Mouse (Mus musculus) brown adipose tissue, adult 24 weeks (tissue): ENCODE data around the gene Hist2h3c1. TPM values are rescaled to one million over a fixed set of nuclear protein-coding genes. Genes with fewer than 3 reads are reported as not detected.
"Not testable (repeated sequence)": the region's sequence is repeated elsewhere in the genome, so short reads cannot be mapped to it uniquely, and the experiment has no call there.

Experiments used
- H3K27ac ChIP-seq: fragments of 200-500 bp; replicated peaks from 2 replicates; pipeline ENCODE4 v1.5.1; 2012; ENCODE audit warnings: low read depth, mild to moderate bottlenecking, low read length
- H3K4me1 ChIP-seq: fragments of 200-500 bp; 2 replicates; pipeline ENCODE4 v1.6.1; 2012; ENCODE audit warnings: low read length, mixed read lengths; ENCODE audit not compliant: control insufficient read depth, insufficient read depth, insufficient read length
- H3K4me3 ChIP-seq: fragments of 200-500 bp; 2 replicates; pipeline ENCODE4 v1.5.1; 2012; ENCODE audit warnings: low read depth, mild to moderate bottlenecking, low read length, moderate library complexity; ENCODE audit not compliant: insufficient read depth
- polyA plus RNA-seq: library from polyadenylated mRNA; stranded (reverse); fragments of >200 nt; gene quantifications from 2 replicates; pipeline ENCODE4 v1.2.4, GENCODE M21; 2012; ENCODE audit not compliant: missing spikeins, insufficient read depth, insufficient read length

The Hist2h3c1 gene
- polyA plus RNA-seq, 1 experiment = not detected

DNA sequence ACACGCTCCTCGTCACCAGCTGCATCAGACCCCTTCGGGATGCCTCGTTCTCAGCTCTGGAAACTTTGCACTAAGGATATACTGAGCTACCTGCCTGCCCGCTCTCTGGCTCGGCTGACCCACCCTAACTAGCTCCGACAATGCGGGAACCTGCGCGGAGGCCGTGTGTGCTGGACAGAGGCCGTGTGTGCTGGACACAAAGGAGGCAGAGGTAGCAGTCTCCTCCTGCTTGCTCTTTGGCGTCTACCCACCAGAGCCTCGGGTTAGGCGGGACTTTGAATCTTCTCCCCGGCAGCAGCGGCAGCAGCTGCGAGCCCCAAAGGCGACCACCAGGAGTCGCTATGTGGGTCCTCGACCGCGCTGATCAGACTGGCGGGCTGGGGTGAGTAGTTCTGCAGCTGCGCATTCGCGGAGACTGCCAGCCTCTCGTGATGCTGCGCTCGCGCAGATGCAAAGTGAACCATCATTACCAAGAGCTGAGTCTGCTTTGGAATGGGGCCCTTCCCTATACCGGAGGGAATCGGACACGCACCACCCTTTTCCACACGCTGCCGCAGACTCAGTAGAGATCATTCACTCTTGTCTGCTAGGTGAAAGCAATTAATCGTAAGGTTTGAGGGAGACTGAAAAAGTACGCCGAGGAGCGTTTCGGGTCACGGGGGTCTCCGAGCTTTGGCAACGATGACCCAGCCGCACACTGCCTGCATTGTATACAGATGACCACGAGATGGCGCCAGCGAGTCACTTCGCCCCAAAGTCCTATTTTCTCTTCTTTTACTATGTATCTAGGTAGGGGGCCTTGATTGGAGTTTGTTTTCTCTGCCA is 31.5 kb downstream of the Hist2h3c1 start:
- H3K27ac ChIP-seq = 0 out of 2 replicates have a peak overlapping the region, but pooled peaks have one; percentile 6
- H3K4me3 ChIP-seq = peak overlapping the region; percentile 68
- no peaks in the 10 kb centered on the region for H3K4me1 ChIP-seq

GRCm38 (mm10) chr3:96280660-96281059 is 34.2 kb downstream of the Hist2h3c1 start:
- no peaks in the 10 kb centered on the region for H3K4me1 ChIP-seq
- no peak overlapping the region for H3K27ac ChIP-seq
- no peak overlapping the region for H3K4me3 ChIP-seq

- no peak overlapping the region for H3K4me3 ChIP-seq
- H3K4me1 ChIP-seq = no peaks in the 10 kb centered on the region
- H3K27ac ChIP-seq = no peak overlapping the region
Observed at GRCm38 (mm10) chr3:96284457-96284856, 38.0 kb downstream of the Hist2h3c1 start.

GRCm38 (mm10) chr3:96287334-96287733 is 40.8 kb downstream of the Hist2h3c1 start:
- H3K27ac ChIP-seq, H3K4me1 ChIP-seq, H3K4me3 ChIP-seq: not testable (repeated sequence)

- Histone ChIP-seq H3K27ac (no peak overlapping the region), H3K4me3 (no peak overlapping the region), H3K4me1 (no peaks in the 10 kb centered on the region)
Observed at GRCm38 (mm10) chr3:96289201-96289600, 42.7 kb downstream of the Hist2h3c1 start.

DNA sequence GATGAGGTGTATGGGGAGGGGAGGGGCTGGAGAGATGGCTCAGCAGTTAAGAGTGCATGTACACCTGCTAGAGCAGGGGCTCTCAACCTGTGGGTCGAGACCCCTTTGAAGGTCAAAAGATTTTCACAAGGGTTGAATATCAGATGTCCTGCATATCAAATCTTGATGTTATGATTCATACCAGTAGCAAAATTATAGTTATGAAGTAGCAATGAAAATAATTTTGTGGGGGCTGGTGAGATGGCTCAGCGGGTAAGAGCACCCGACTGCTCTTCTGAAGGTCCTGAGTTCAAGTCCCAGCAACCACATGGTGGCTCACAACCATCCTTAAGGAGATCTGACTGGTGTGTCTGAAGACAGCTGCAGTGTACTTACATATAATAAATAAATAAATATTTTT is 44.2 kb downstream of the Hist2h3c1 start:
- H3K4me1 ChIP-seq, H3K4me3 ChIP-seq: not testable (repeated sequence)

DNA sequence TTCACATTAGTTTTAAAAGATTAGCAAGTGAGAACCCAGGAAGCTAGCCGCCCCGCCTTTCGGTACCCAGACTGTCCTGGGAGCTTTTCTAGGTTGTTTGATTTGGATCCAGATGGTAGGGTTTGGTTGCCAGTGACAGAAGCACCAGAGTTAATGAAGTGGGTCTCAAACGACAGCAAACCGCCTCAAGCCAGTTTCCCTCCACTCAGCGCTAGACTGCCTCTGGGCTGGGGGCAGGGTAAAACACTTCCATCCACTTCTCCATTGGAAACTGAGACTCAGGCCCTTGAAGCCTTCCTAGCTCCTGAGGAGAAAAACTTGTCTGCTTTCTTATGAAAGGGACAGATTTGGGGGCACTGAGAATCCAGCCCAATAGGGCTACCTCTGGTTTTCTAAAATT is 46.2 kb downstream of the Hist2h3c1 start:
- Histone ChIP-seq H3K4me1 (no peaks in the 10 kb centered on the region), H3K27ac (peak overlapping the region; percentile 46)

More for the DNA sequence above, 44.2 kb downstream of the Hist2h3c1 start:
- not testable (repeated sequence) for H3K27ac ChIP-seq

GRCm38 (mm10) chr3:96293368-96293767 is 46.9 kb downstream of the Hist2h3c1 start:
- Histone ChIP-seq H3K4me1 (no peaks in the 10 kb centered on the region), H3K4me3 (peak overlapping the region; percentile 19), H3K27ac (peak overlapping the region; percentile 46)

More for the DNA sequence above, 46.2 kb downstream of the Hist2h3c1 start:
- peak overlapping the region; percentile 40 for H3K4me3 ChIP-seq

- Histone ChIP-seq H3K4me1 (no peaks in the 10 kb centered on the region), H3K4me3 (peak within 1 kb of the TSS; percentile 40), H3K27ac (peak within 1 kb of the TSS; percentile 46)
Observed at GRCm38 (mm10) chr3:96293787-96294186, 47.3 kb downstream of the Hist2h3c1 start, which contains the start of gene Fcgr1. TSS of gene Fcgr1 (minus strand) at chr3:96293969.

Other genes with a start within 250 kb of the Hist2h3c1 start
- gene Vps45, start 188.2 kb upstream of the Hist2h3c1 start, polyA plus RNA-seq = 16.6 and 23.7 TPM in 2 replicates
- 6.9 and 8.3 TPM in 2 replicates for gene Otud7b, start 142.2 kb upstream of the Hist2h3c1 start, polyA plus RNA-seq
- gene Mtmr11, start 84.7 kb upstream of the Hist2h3c1 start, polyA plus RNA-seq = 2.8 and 2.9 TPM in 2 replicates
- 11.4 and 13.6 TPM in 2 replicates for gene Sf3b4, start 74.4 kb upstream of the Hist2h3c1 start, polyA plus RNA-seq
- not detected in 2 replicates for gene Sv2a, start 65.5 kb upstream of the Hist2h3c1 start, polyA plus RNA-seq
- gene Bola1, start 27.0 kb upstream of the Hist2h3c1 start, polyA plus RNA-seq = 36.7 and 42.5 TPM in 2 replicates
- gene Hist2h2ab, start 26.8 kb upstream of the Hist2h3c1 start, polyA plus RNA-seq = not detected in 2 replicates
- gene Hist2h2ac, start 25.8 kb upstream of the Hist2h3c1 start, polyA plus RNA-seq = not detected in 2 replicates
- 13.2 and 16.0 TPM in 2 replicates for gene Hist2h2be, start 25.6 kb upstream of the Hist2h3c1 start, polyA plus RNA-seq
- 3.3 and 5.7 TPM in 2 replicates for gene Hist2h3c2, start 7.6 kb upstream of the Hist2h3c1 start, polyA plus RNA-seq
- 115 and 122 TPM in 2 replicates for gene Hist2h2aa2, start 6.4 kb upstream of the Hist2h3c1 start, polyA plus RNA-seq
- not detected in 2 replicates for gene Hist2h2aa1, start 1.2 kb upstream of the Hist2h3c1 start, polyA plus RNA-seq
- 0.83 and 1.6 TPM in 2 replicates for gene Hist2h4, start 16.6 kb downstream of the Hist2h3c1 start, polyA plus RNA-seq
- not detected in 2 replicates for gene Hist2h3b, start 22.0 kb downstream of the Hist2h3c1 start, polyA plus RNA-seq
- not detected in 2 replicates for gene Hist2h2bb, start 23.1 kb downstream of the Hist2h3c1 start, polyA plus RNA-seq
- gene Fcgr1, start 47.3 kb downstream of the Hist2h3c1 start, polyA plus RNA-seq = 1.3 and 2.1 TPM in 2 replicates
- gene BC107364, start 205.6 kb downstream of the Hist2h3c1 start, polyA plus RNA-seq = not detected in 2 replicates